Mouse (Mus musculus) skeletal muscle tissue, postnatal 0 days (tissue): ENCODE data around the gene Olfr866. TPM values are rescaled to one million over a fixed set of nuclear protein-coding genes. Genes with fewer than 3 reads are reported as not detected.

Source experiments
- microRNA-seq, 2 experiments: library from miRNA; unstranded; fragments of <30 nt; microRNA quantifications; one replicate each; pipeline ENCODE4; 2016
- polyA plus RNA-seq: library from polyadenylated mRNA; unstranded; fragments of >200 nt; fragmentation: Nextera tagmentation; extraction: Ambion mirVana; gene quantifications from 2 replicates; pipeline ENCODE4 v1.2.1, GENCODE M21; 2015

Olfr866 gene
- not detected in 2 replicates for polyA plus RNA-seq

DNA sequence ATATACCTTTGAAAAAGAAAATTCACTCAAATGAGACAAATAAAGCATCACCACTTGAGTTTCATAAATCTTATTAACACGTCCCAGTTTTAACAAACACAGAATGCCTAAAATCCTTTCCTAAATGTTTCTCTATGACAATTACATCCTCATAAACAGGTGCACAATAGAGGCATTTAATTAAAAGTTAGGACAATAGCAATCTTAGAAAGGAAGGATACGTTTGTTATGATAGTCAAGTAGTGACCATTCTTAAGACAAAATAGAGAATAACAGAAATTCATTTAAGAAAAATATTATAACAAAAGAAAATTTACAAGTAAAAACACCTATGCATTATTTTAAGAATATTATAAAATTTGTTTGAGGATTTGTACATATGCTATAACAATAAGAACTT lies at the start of gene Olfr866:
TSS of gene Olfr866 (minus strand) at position 101 of the 400 bp plus-strand sequence.

DNA sequence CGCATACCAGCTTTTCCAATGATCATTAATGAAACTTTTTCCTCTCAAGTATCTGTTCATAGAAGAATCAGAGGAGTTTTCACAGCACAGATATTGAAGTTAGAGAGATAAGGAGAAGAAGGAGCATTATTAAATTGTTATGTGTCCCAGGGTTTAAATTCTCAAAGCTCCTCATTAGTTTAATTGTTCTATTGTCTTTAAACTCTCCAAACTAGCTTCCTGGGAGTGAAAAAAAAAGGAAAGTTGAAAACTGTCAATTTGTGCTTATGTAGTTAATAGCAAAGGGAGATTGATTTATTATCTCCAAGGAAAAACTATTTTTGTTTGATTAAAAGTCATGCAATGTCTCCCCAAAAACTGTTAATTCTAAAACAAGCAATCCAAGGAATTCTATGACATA lies 29.6 kb upstream of the Olfr866 start, which contains the start of gene Olfr867:
TSS of gene Olfr867 (minus strand) at position 101 of the 400 bp plus-strand sequence.

Small RNAs within 50 kb of the gene (microRNA-seq; reads per million reads assigned to microRNA genes)
- 0 reads per million in 2 experiments for gene Gm26231
- gene Gm44395, result 0 reads per million in 2 experiments

Other genes with a start within 250 kb of the Olfr866 start
- not detected in 2 replicates for gene Olfr58, start 247.8 kb downstream of the Olfr866 start, polyA plus RNA-seq
- not detected in 2 replicates for gene Olfr859, start 223.1 kb downstream of the Olfr866 start, polyA plus RNA-seq
- gene Olfr860, start 178.3 kb downstream of the Olfr866 start, polyA plus RNA-seq, result not detected in 2 replicates
- gene Olfr862, start 140.0 kb downstream of the Olfr866 start, polyA plus RNA-seq, result not detected in 2 replicates
- 0.19 and 0.23 TPM in 2 replicates for gene Olfr77, start 111.2 kb downstream of the Olfr866 start, polyA plus RNA-seq
- not detected in 2 replicates for gene Olfr867, start 29.5 kb upstream of the Olfr866 start, polyA plus RNA-seq
- not detected in 2 replicates for gene Olfr868, start 70.6 kb upstream of the Olfr866 start, polyA plus RNA-seq
- gene Olfr869, start 101.0 kb upstream of the Olfr866 start, polyA plus RNA-seq, result not detected in 2 replicates
- gene Olfr870, start 146.0 kb upstream of the Olfr866 start, polyA plus RNA-seq, result not detected in 2 replicates
- gene Olfr871, start 184.2 kb upstream of the Olfr866 start, polyA plus RNA-seq, result not detected in 2 replicates
- not detected in 2 replicates for gene Olfr872, start 209.1 kb upstream of the Olfr866 start, polyA plus RNA-seq